Mouse (Mus musculus) brain, embryonic 14.5 days (tissue): ENCODE data around the gene Ap4s1.

ENCODE experiments used
- CTCF ChIP-seq: fragments of 200-500 bp; IDR thresholded peaks from 2 replicates; pipeline ENCODE4 v1.5.1; 2012; ENCODE audit warnings: inconsistent platforms, mild to moderate bottlenecking, moderate library complexity, borderline replicate concordance; ENCODE audit not compliant: insufficient read depth, insufficient read length; ENCODE audit errors: extremely low read depth
- POLR2A ChIP-seq: fragments of 200-500 bp; IDR thresholded peaks from 2 replicates; pipeline ENCODE4 v1.6.1; 2012; ENCODE audit warnings: mild to moderate bottlenecking, inconsistent platforms, borderline replicate concordance; ENCODE audit not compliant: poor library complexity, insufficient read depth, insufficient read length, severe bottlenecking; ENCODE audit errors: extremely low read depth

DNA sequence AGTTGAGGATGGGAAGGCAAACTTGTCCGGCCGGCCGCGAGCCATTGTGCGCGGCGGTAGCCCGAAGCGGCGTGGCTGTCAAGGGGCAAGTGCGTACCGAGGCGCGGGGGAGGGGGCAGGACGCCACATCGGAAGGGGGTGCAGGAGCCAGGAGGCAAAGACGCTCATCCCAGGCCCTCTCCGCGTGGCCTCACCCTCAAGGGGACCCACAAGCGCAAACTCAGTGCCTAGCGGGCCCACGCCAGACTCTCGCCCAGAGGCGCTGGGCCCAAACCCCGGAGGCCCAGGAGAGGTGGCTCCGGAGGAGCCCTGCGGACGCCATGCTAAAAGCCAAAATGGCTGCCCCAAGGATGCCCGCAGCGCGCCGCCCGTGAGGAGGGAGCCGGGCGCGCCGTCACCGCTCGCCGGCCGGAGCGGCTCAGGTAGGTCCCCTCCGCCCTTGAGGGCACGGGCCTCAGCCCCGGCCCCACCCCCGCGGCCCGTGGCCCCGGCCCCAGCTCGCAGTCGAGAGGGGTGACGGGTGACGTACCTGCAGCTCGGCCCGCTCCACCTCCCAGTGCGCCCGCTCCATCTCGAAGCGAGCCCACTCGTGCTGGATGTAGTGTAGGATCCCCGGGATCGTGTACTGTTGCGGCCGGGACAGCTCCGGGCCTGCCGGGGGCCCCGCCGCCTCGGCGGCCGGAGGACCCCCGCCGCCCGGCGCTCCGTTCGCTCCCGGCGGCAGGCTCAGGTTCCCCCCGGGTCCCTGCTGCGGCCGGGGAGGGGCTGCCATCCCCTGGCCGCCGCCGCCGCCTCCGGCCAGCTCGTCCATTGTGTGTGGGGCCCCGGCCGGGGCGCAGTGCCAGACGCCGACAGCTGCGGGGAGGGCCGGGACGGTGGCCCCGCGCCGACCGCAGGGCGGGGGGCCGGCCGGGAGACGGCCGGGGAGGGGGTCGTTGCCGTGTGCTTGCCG is at the start of gene Ap4s1:
- no peak for TF ChIP-seq CTCF
- peak; percentile 23; the same call in 1 of the 2 replicates for TF ChIP-seq POLR2A
